Mouse (Mus musculus): Measurements from ENCODE around the gene Rbms1. TPM values are rescaled to one million over a fixed set of nuclear protein-coding genes. Genes with fewer than 3 reads are reported as not detected.

The Rbms1 gene
- polyA plus RNA-seq, 1 experiment from 2014 or later = 64.7 TPM

DNA sequence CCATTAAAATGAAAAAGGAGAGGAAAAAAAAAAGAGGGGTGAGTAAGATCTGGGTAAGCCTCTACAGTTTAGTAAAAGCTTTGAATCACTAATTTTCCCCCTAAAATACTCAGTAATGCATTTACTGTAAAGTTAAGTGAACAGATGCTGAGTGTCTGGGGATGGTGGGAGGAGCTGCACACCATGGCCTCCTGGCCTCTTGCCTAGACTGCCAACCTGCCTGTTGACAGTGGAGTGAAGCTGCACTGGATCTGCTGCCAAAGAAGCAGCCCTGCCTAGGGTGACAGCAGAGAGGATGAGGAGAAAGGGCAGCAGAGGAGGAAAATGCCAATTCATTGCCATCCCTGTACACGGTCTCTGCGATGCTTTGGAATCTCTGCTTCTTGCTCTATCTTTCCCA, 99.2 kb downstream of the Rbms1 start:
- Histone ChIP-seq H3K36me3 (ENCODE audit: control insufficient read depth, insufficient read depth, low read length) (no peaks in the 10 kb centered on the region), H3K4me3 (ENCODE audit: low read length) (no peak overlapping the region), H3K9me3 (ENCODE audit: control insufficient read depth, low read length) (no peaks in the 10 kb centered on the region), H3K4me2 (ENCODE audit: low read length) (no peak overlapping the region), H3K27ac (ENCODE audit: low read depth, low read length) (no peak overlapping the region), H3K4me1 (ENCODE audit: control insufficient read depth, insufficient read depth, low read depth, low read length) (peaks cover 13% of the 10 kb centered on the region), H3K27me3 (replicated peaks; ENCODE audit: control insufficient read depth, insufficient read depth, low read length) (no peaks in the 10 kb centered on the region), H3K9ac (ENCODE audit: low read depth, low read length) (no peak overlapping the region)
- peak; percentile 53; the same call in 1 of the 2 replicates for ATAC-seq
- 75% methylated on average over 2 of the region's 2 CpGs for WGBS

DNA sequence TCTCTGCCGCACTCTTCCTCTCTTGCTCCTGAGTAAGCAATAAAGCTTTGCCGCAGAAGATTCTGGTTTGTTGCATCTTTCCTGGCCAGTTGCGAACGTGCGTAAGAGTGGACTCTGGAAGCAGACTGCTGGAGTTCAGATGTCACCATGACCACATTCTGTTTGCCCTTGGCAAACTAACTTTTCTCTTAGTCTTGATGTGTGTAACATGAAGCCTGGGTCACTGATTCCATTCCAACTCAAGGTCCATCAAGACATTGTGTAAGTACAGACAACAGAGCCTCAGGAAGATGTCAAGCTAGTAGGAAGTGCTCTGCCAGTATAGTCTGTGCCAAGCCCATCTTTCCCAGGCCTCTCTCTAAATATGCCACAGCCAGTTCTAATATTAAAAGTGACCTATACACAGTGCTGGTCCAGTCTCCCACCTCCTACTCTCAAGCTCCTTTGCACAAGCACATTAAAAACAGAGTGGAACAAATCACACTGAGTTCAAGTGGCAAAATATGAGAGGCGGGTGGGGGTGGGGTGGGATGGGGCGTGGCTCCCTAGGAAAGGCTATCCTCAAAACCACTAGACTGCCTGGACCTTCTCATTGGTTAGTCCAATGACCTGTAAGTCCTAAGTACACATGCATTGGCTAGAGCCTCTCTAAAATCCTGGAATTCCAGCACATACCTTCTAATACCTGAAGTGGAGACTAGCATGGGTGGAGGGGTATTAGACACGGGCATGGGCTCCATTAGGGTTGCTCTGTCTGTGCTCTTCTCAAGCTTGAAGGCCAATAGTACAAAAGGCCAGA, 99.9 kb downstream of the Rbms1 start:
- Histone ChIP-seq H3K4me2 (ENCODE audit: low read length) (no peak overlapping the region), H3K27me3 (replicated peaks; ENCODE audit: control insufficient read depth, insufficient read depth, low read length) (no peaks in the 10 kb centered on the region), H3K4me1 (ENCODE audit: control insufficient read depth, insufficient read depth, low read depth, low read length) (peaks cover 13% of the 10 kb centered on the region), H3K27ac (ENCODE audit: low read depth, low read length) (no peak overlapping the region), H3K9me3 (ENCODE audit: control insufficient read depth, low read length) (no peaks in the 10 kb centered on the region), H3K36me3 (ENCODE audit: control insufficient read depth, insufficient read depth, low read length) (0 out of 2 replicates have a peak, but pooled peaks cover 2% of the 10 kb centered on the region), H3K9ac (ENCODE audit: low read depth, low read length) (no peak overlapping the region), H3K4me3 (ENCODE audit: low read length) (no peak overlapping the region)
- ATAC-seq = no peak
- 92% methylated on average over 8 of the region's 8 CpGs for WGBS

DNA sequence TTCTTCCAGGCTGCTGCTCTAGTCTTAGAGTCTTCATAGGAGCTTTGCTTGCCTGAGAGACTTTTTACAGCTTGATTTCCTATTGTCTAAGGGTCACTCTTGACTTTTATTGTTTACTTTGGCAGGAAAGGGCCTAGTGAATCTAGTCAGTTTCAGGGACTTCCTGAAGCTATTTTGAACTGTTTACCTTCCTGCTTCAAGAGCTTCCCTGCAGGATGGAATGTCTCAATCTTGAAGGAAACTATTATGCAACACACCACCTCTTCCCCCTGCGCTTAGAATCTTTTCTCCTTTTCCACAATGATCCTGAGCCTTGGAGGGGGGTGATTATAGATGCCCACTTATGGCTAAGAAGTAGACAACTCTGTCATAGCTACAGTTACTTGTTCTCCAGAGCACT, 104.9 kb downstream of the Rbms1 start:
- H3K27ac ChIP-seq (ENCODE audit: low read depth, low read length) = no peak overlapping the region
- no peak overlapping the region for H3K4me2 ChIP-seq (ENCODE audit: low read length)
- H3K9ac ChIP-seq (ENCODE audit: low read depth, low read length) = no peak overlapping the region
- H3K9me3 ChIP-seq (ENCODE audit: control insufficient read depth, low read length) = no peaks in the 10 kb centered on the region
- 95% methylated on average over 1 of the region's 1 CpGs for WGBS
- no peaks in the 10 kb centered on the region for H3K4me1 ChIP-seq (ENCODE audit: control insufficient read depth, insufficient read depth, low read depth, low read length)
- ATAC-seq = no peak
- no peak overlapping the region for H3K4me3 ChIP-seq (ENCODE audit: low read length)
- H3K27me3 ChIP-seq (replicated peaks; ENCODE audit: control insufficient read depth, insufficient read depth, low read length) = no peaks in the 10 kb centered on the region
- H3K36me3 ChIP-seq (ENCODE audit: control insufficient read depth, insufficient read depth, low read length) = 0 out of 2 replicates have a peak, but pooled peaks cover 2% of the 10 kb centered on the region

- H3K36me3 ChIP-seq (ENCODE audit: control insufficient read depth, insufficient read depth, low read length) = 0 out of 2 replicates have a peak, but pooled peaks cover 2% of the 10 kb centered on the region
- H3K9ac ChIP-seq (ENCODE audit: low read depth, low read length) = no peak overlapping the region
- H3K4me1 ChIP-seq (ENCODE audit: control insufficient read depth, insufficient read depth, low read depth, low read length) = peaks cover 2% of the 10 kb centered on the region; the same call in 1 of the 2 replicates
- H3K27me3 ChIP-seq (replicated peaks; ENCODE audit: control insufficient read depth, insufficient read depth, low read length) = no peaks in the 10 kb centered on the region
- ATAC-seq = no peak
- H3K4me2 ChIP-seq (ENCODE audit: low read length) = no peak overlapping the region
- no peaks in the 10 kb centered on the region for H3K9me3 ChIP-seq (ENCODE audit: control insufficient read depth, low read length)
- H3K27ac ChIP-seq (ENCODE audit: low read depth, low read length) = no peak overlapping the region
- no peak overlapping the region for H3K4me3 ChIP-seq (ENCODE audit: low read length)
- WGBS = 84% methylated on average over 2 of the region's 2 CpGs
These were observed 106.9 kb downstream of the Rbms1 start for GRCm38 (mm10) chr2:60856097-60856496.

- no peak; the same call in 1 of the 2 replicates for ATAC-seq
- WGBS = 53% methylated on average over 4 of the region's 4 CpGs
- no peak overlapping the region for H3K9ac ChIP-seq (ENCODE audit: low read depth, low read length)
- H3K4me1 ChIP-seq (ENCODE audit: control insufficient read depth, insufficient read depth, low read depth, low read length) = peaks cover 11% of the 10 kb centered on the region
- H3K4me2 ChIP-seq (ENCODE audit: low read length) = no peak overlapping the region
- H3K4me3 ChIP-seq (ENCODE audit: low read length) = no peak overlapping the region
- H3K9me3 ChIP-seq (ENCODE audit: control insufficient read depth, low read length) = no peaks in the 10 kb centered on the region
- H3K36me3 ChIP-seq (ENCODE audit: control insufficient read depth, insufficient read depth, low read length) = 0 out of 2 replicates have a peak, but pooled peaks cover 2% of the 10 kb centered on the region
- no peak overlapping the region for H3K27ac ChIP-seq (ENCODE audit: low read depth, low read length)
- no peaks in the 10 kb centered on the region for H3K27me3 ChIP-seq (replicated peaks; ENCODE audit: control insufficient read depth, insufficient read depth, low read length)
These were observed 108.0 kb downstream of the Rbms1 start for GRCm38 (mm10) chr2:60855006-60855405.

GRCm38 (mm10) chr2:60851898-60852297, 111.1 kb downstream of the Rbms1 start:
- Histone ChIP-seq H3K27ac (ENCODE audit: low read depth, low read length) (no peak overlapping the region), H3K4me1 (ENCODE audit: control insufficient read depth, insufficient read depth, low read depth, low read length) (peaks cover 11% of the 10 kb centered on the region), H3K36me3 (ENCODE audit: control insufficient read depth, insufficient read depth, low read length) (no peaks in the 10 kb centered on the region), H3K9me3 (ENCODE audit: control insufficient read depth, low read length) (no peaks in the 10 kb centered on the region), H3K27me3 (replicated peaks; ENCODE audit: control insufficient read depth, insufficient read depth, low read length) (no peaks in the 10 kb centered on the region), H3K9ac (ENCODE audit: low read depth, low read length) (no peak overlapping the region), H3K4me2 (ENCODE audit: low read length) (no peak overlapping the region), H3K4me3 (ENCODE audit: low read length) (no peak overlapping the region)
- no peak for ATAC-seq
- WGBS = 70% methylated on average over 3 of the region's 3 CpGs

DNA sequence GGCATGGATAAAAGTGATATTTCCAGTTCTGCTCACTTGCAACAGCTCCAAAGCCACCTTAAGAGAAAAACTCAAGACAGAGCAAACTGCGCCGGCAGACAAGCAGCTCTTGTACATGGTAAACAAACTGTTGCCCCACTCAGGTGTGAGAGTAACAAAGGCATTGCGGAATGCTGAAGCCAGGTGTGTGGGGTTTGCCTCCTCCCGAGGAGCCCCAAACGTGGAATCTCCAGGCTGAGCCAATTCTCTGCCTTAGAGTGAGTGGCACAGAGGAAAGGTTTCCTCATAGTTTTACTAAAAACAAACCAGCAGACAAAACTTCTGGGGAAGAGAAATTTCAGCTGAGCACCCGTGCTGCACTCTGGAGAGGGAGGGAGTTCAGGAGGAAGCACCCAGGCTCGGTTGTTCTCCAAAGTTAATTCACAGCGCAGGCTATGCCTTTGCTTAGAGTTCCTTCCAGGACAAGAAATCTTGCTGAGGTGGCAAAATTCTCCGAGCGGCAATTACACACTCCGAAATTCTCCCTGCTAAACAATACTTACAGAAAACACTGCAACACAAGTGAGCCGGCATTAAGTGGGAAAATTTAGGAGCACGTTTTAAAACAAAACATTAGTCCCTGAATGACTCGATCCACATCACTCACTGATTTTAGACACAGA, 111.8 kb downstream of the Rbms1 start:
- no peak for ATAC-seq
- Histone ChIP-seq H3K4me2 (ENCODE audit: low read length) (no peak overlapping the region), H3K9me3 (ENCODE audit: control insufficient read depth, low read length) (no peaks in the 10 kb centered on the region), H3K9ac (ENCODE audit: low read depth, low read length) (no peak overlapping the region; the same call in 1 of the 2 replicates), H3K4me3 (ENCODE audit: low read length) (no peak overlapping the region), H3K36me3 (ENCODE audit: control insufficient read depth, insufficient read depth, low read length) (no peaks in the 10 kb centered on the region), H3K27me3 (replicated peaks; ENCODE audit: control insufficient read depth, insufficient read depth, low read length) (no peaks in the 10 kb centered on the region), H3K4me1 (ENCODE audit: control insufficient read depth, insufficient read depth, low read depth, low read length) (peaks cover 11% of the 10 kb centered on the region), H3K27ac (ENCODE audit: low read depth, low read length) (no peak overlapping the region)
- 68% methylated on average over 14 of the region's 14 CpGs for WGBS

GRCm38 (mm10) chr2:60848478-60848877, 114.5 kb downstream of the Rbms1 start:
- no peak for ATAC-seq
- Histone ChIP-seq H3K4me2 (ENCODE audit: low read length) (no peak overlapping the region), H3K27ac (ENCODE audit: low read depth, low read length) (no peak overlapping the region), H3K27me3 (replicated peaks; ENCODE audit: control insufficient read depth, insufficient read depth, low read length) (no peaks in the 10 kb centered on the region), H3K9ac (ENCODE audit: low read depth, low read length) (no peak overlapping the region), H3K4me3 (ENCODE audit: low read length) (no peak overlapping the region), H3K36me3 (ENCODE audit: control insufficient read depth, insufficient read depth, low read length) (no peaks in the 10 kb centered on the region), H3K9me3 (ENCODE audit: control insufficient read depth, low read length) (no peaks in the 10 kb centered on the region), H3K4me1 (ENCODE audit: control insufficient read depth, insufficient read depth, low read depth, low read length) (peaks cover 11% of the 10 kb centered on the region)
- WGBS = 97% methylated on average over 4 of the region's 4 CpGs

- no peaks in the 10 kb centered on the region for H3K9me3 ChIP-seq (ENCODE audit: control insufficient read depth, low read length)
- H3K4me3 ChIP-seq (ENCODE audit: low read length) = no peak overlapping the region
- ATAC-seq = no peak
- H3K4me2 ChIP-seq (ENCODE audit: low read length) = no peak overlapping the region
- no peaks in the 10 kb centered on the region for H3K36me3 ChIP-seq (ENCODE audit: control insufficient read depth, insufficient read depth, low read length)
- no peaks in the 10 kb centered on the region for H3K27me3 ChIP-seq (replicated peaks; ENCODE audit: control insufficient read depth, insufficient read depth, low read length)
- H3K4me1 ChIP-seq (ENCODE audit: control insufficient read depth, insufficient read depth, low read depth, low read length) = peaks cover 12% of the 10 kb centered on the region
- H3K27ac ChIP-seq (ENCODE audit: low read depth, low read length) = no peak overlapping the region
- H3K9ac ChIP-seq (ENCODE audit: low read depth, low read length) = no peak overlapping the region
- 90% methylated on average over 3 of the region's 3 CpGs for WGBS
These were observed 115.0 kb downstream of the Rbms1 start for GRCm38 (mm10) chr2:60847984-60848383.
